Mouse (Mus musculus): ENCODE data around the gene Lamc3. TPM values are rescaled to one million over a fixed set of nuclear protein-coding genes. Genes with fewer than 3 reads are reported as not detected.

Gene Lamc3
- polyA plus RNA-seq, 1 experiment from 2014 or later = 0.35 TPM

DNA sequence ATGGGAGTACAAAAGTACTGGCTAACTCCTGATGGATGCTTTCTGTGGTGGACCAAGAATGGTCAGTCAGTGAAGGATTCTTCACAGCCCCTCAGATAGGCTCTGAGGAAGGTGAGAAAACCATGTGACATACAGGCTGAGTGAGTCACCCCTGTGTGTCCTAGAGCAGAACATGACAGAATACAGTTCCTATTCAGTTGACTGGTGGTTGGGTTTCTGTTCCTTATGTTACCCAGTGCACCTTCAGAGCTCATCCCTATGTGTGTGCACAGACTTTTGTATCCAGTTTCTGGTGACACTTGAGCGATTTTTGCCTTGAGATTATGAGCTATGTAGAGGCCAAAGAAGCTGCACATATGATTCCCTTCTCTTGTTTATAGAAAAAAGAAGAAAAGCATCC is 100.7 kb downstream of the Lamc3 start:
- 96% methylated on average over 1 of the region's 1 CpGs for WGBS
- ATAC-seq (replicated peaks; ENCODE audit: low FRiP score, low TSS enrichment, low read depth) (no peak), DNase-seq (ENCODE audit: low spot score) (no peak)
- H3K9me3 ChIP-seq (ENCODE audit: control insufficient read depth, low read length) = no peaks in the 10 kb centered on the region
- H3K4me2 ChIP-seq (ENCODE audit: low read length) = no peak overlapping the region
- H3K4me1 ChIP-seq (replicated peaks; ENCODE audit: control insufficient read depth, insufficient read depth, low read length) = no peaks in the 10 kb centered on the region
- H3K9ac ChIP-seq (ENCODE audit: low read length) = no peak overlapping the region
- H3K27ac ChIP-seq (ENCODE audit: low read depth) = no peak overlapping the region
- H3K4me3 ChIP-seq (ENCODE audit: low read depth, low read length) = no peak overlapping the region
- H3K36me3 ChIP-seq (ENCODE audit: control insufficient read depth, insufficient read depth, low read length) = peaks cover 100% of the 10 kb centered on the region
- no peaks in the 10 kb centered on the region for H3K27me3 ChIP-seq (replicated peaks; ENCODE audit: control insufficient read depth, insufficient read depth, low read length)

DNA sequence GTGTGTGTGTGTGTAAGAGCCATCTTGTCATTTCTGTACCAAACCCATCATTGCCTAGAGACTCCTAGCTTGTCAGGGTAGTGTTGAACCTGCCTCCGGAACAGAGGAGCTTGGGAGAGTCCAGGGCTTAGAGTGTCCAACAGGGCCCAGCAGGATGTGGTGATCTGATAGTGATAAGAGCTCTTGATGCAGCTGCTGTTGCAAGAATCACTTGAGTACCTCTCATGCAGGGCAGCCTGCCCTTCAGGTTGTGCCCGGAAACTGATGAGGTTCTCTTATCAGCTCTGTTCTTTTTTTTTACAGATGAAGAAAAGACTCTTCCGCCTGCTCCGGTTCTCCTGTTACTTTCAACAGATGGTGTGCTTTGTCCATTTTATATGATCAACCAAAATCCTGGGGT is 103.9 kb downstream of the Lamc3 start:
- no peak for ATAC-seq (replicated peaks; ENCODE audit: low FRiP score, low TSS enrichment, low read depth)
- Histone ChIP-seq H3K4me2 (ENCODE audit: low read length) (no peak overlapping the region), H3K36me3 (ENCODE audit: control insufficient read depth, insufficient read depth, low read length) (peaks cover 97% of the 10 kb centered on the region), H3K4me1 (replicated peaks; ENCODE audit: control insufficient read depth, insufficient read depth, low read length) (no peaks in the 10 kb centered on the region), H3K9me3 (ENCODE audit: control insufficient read depth, low read length) (no peaks in the 10 kb centered on the region), H3K27me3 (replicated peaks; ENCODE audit: control insufficient read depth, insufficient read depth, low read length) (no peaks in the 10 kb centered on the region), H3K9ac (ENCODE audit: low read length) (no peak overlapping the region), H3K4me3 (ENCODE audit: low read depth, low read length) (no peak overlapping the region), H3K27ac (ENCODE audit: low read depth) (no peak overlapping the region)
- DNase-seq (ENCODE audit: low spot score) = no peak
- 96% methylated on average over 4 of the region's 4 CpGs for WGBS

DNA sequence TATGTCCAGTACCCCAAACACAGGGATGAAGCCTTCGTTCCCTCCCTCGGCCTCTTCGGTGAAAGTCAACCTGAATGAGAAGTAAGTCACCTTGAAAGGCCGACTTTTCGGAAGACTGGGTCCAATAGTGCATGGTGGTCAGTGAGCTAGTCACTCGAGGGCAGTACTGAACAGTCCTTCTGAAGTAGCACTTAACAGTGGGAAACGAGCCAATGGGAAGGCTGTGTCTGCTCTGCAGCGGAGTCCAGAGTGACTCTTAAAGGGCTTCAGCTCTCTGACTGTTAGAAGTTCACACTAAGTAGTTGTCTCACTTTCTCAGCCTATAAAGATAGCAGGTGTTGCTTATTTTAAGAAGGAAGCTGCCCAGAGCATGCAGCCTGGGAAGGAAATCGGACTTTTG is 107.8 kb downstream of the Lamc3 start:
- Histone ChIP-seq H3K27me3 (replicated peaks; ENCODE audit: control insufficient read depth, insufficient read depth, low read length) (no peaks in the 10 kb centered on the region), H3K4me3 (ENCODE audit: low read depth, low read length) (no peak overlapping the region), H3K9ac (ENCODE audit: low read length) (no peak overlapping the region), H3K36me3 (ENCODE audit: control insufficient read depth, insufficient read depth, low read length) (peaks cover 96% of the 10 kb centered on the region), H3K9me3 (ENCODE audit: control insufficient read depth, low read length) (no peaks in the 10 kb centered on the region), H3K27ac (ENCODE audit: low read depth) (no peak overlapping the region), H3K4me2 (ENCODE audit: low read length) (no peak overlapping the region), H3K4me1 (replicated peaks; ENCODE audit: control insufficient read depth, insufficient read depth, low read length) (no peaks in the 10 kb centered on the region)
- ATAC-seq (replicated peaks; ENCODE audit: low FRiP score, low TSS enrichment, low read depth) = no peak
- WGBS = 95% methylated on average over 9 of the region's 9 CpGs
- no peak for DNase-seq (ENCODE audit: low spot score)

DNA sequence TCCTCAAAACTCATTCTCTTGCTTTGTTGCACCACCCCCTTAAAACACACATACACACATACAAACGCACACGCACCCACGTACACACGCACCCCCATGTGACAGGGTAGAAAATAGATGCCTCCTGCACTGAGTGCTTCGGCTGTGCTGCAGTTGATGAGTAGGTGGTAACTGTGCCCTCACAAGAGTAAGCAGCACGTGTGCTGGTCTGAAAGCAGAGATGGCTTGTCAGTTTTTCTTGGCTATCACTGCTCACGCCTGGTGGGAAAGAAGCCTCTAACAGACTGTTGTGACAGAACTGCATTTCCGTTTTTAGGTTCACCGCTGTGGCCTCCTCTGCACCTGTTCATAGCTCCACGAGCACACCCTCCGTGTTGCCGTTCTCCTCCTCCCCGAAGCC is 109.0 kb downstream of the Lamc3 start:
- Histone ChIP-seq H3K36me3 (ENCODE audit: control insufficient read depth, insufficient read depth, low read length) (peaks cover 95% of the 10 kb centered on the region), H3K4me1 (replicated peaks; ENCODE audit: control insufficient read depth, insufficient read depth, low read length) (no peaks in the 10 kb centered on the region), H3K9ac (ENCODE audit: low read length) (no peak overlapping the region), H3K9me3 (ENCODE audit: control insufficient read depth, low read length) (no peaks in the 10 kb centered on the region), H3K4me2 (ENCODE audit: low read length) (no peak overlapping the region), H3K4me3 (ENCODE audit: low read depth, low read length) (no peak overlapping the region), H3K27ac (ENCODE audit: low read depth) (no peak overlapping the region), H3K27me3 (replicated peaks; ENCODE audit: control insufficient read depth, insufficient read depth, low read length) (no peaks in the 10 kb centered on the region)
- whole genome bisulfite sequencing = 95% methylated on average over 13 of the region's 13 CpGs
- DNase-seq (ENCODE audit: low spot score) (no peak), ATAC-seq (replicated peaks; ENCODE audit: low FRiP score, low TSS enrichment, low read depth) (no peak)

Other genes starting within 250 kb of the Lamc3 start
- gene Prdm12, start 247.3 kb upstream of the Lamc3 start, polyA plus RNA-seq (2014; fragmentation: Nextera tagmentation; extraction: Ambion mirVana) = not detected in 2 replicates
- 65.4 and 70.7 TPM in 2 replicates for gene Exosc2, start 216.6 kb upstream of the Lamc3 start, polyA plus RNA-seq (2014; fragmentation: Nextera tagmentation; extraction: Ambion mirVana)
- 48.1 and 49.8 TPM in 2 replicates for gene Abl1, start 198.9 kb upstream of the Lamc3 start, polyA plus RNA-seq (2014; fragmentation: Nextera tagmentation; extraction: Ambion mirVana)
- gene Qrfp, start 76.7 kb upstream of the Lamc3 start, polyA plus RNA-seq (2014; fragmentation: Nextera tagmentation; extraction: Ambion mirVana) = 0.05 TPM in 1 of 2 replicates, not detected in the other
- 0.43 and 0.46 TPM in 2 replicates for gene Fibcd1, start 41.3 kb upstream of the Lamc3 start, polyA plus RNA-seq (2014; fragmentation: Nextera tagmentation; extraction: Ambion mirVana)
- gene Aif1l, start 62.8 kb downstream of the Lamc3 start, polyA plus RNA-seq (2014; fragmentation: Nextera tagmentation; extraction: Ambion mirVana) = 20.2 and 25.2 TPM in 2 replicates
- gene Nup214, start 87.1 kb downstream of the Lamc3 start, polyA plus RNA-seq (2014; fragmentation: Nextera tagmentation; extraction: Ambion mirVana) = 70.9 and 75.7 TPM in 2 replicates
- 1.5 and 1.7 TPM in 2 replicates for gene Fam78a, start 197.6 kb downstream of the Lamc3 start, polyA plus RNA-seq (2014; fragmentation: Nextera tagmentation; extraction: Ambion mirVana)
- gene Plpp7, start 208.2 kb downstream of the Lamc3 start, polyA plus RNA-seq (2014; fragmentation: Nextera tagmentation; extraction: Ambion mirVana) = 4.2 and 4.8 TPM in 2 replicates